Mouse (Mus musculus) ZHBTc4 (cell line): Measurements from ENCODE around the gene Cryzl1.
A peak's percentile ranks its signal among the peaks of the same experiment; 100 is the strongest.

ENCODE experiments used
- DNase-seq: peaks from one replicate; pipeline ENCODE4 v3.0.0-alpha.2; 2011; ENCODE audit warnings: low read depth, low spot score

Gene Cryzl1

GRCm38 (mm10) chr16:91688619-91689334 lies 40.0 kb downstream of the Cryzl1 start, which contains the start of gene Donson:
Donson (minus strand) TSS chr16:91688770.
- peak; percentile 96 for DNase-seq

GRCm38 (mm10) chr16:91688023-91688618 lies 40.7 kb downstream of the Cryzl1 start:
- DNase-seq: peak; percentile 63

GRCm38 (mm10) chr16:91686369-91686768 lies 42.4 kb downstream of the Cryzl1 start:
- DNase-seq: no peak

- DNase-seq: no peak
Observed at GRCm38 (mm10) chr16:91685526-91685925, 43.2 kb downstream of the Cryzl1 start.

- DNase-seq: no peak
Observed at GRCm38 (mm10) chr16:91680656-91681055, 48.1 kb downstream of the Cryzl1 start.

- no peak for DNase-seq
Observed at GRCm38 (mm10) chr16:91678147-91678911, 50.4 kb downstream of the Cryzl1 start.

GRCm38 (mm10) chr16:91674500-91674899 lies 54.3 kb downstream of the Cryzl1 start:
- no peak for DNase-seq

GRCm38 (mm10) chr16:91663795-91664194 lies 65.0 kb downstream of the Cryzl1 start:
- DNase-seq: no peak

GRCm38 (mm10) chr16:91662336-91662735 lies 66.4 kb downstream of the Cryzl1 start:
- DNase-seq: no peak

- DNase-seq: no peak
Observed at GRCm38 (mm10) chr16:91661397-91661796, 67.4 kb downstream of the Cryzl1 start.

- DNase-seq: no peak
Observed at GRCm38 (mm10) chr16:91659798-91660197, 69.0 kb downstream of the Cryzl1 start.

- DNase-seq: no peak
Observed at GRCm38 (mm10) chr16:91658471-91658870, 70.3 kb downstream of the Cryzl1 start.

- DNase-seq: no peak
Observed at GRCm38 (mm10) chr16:91657285-91657684, 71.5 kb downstream of the Cryzl1 start.

GRCm38 (mm10) chr16:91655285-91655684 lies 73.5 kb downstream of the Cryzl1 start:
- no peak for DNase-seq

- DNase-seq: no peak
Observed at GRCm38 (mm10) chr16:91652191-91652590, 76.6 kb downstream of the Cryzl1 start.

GRCm38 (mm10) chr16:91649781-91650180 lies 79.0 kb downstream of the Cryzl1 start:
- DNase-seq: no peak

GRCm38 (mm10) chr16:91649246-91649645 lies 79.5 kb downstream of the Cryzl1 start:
- DNase-seq: no peak

GRCm38 (mm10) chr16:91648220-91648550 lies 80.6 kb downstream of the Cryzl1 start:
- peak; percentile 88 for DNase-seq

- peak; percentile 99 for DNase-seq
Observed at GRCm38 (mm10) chr16:91647461-91648219, 81.1 kb downstream of the Cryzl1 start, which contains the start of gene Son. Son (plus strand) TSS chr16:91647506.

GRCm38 (mm10) chr16:91646681-91647419 lies 81.9 kb downstream of the Cryzl1 start, which contains the start of gene Gart:
Gart (minus strand) TSS chr16:91646952.
- DNase-seq: peak; percentile 97
